Mouse (Mus musculus): ENCODE measurements around the gene Slc38a4. TPM values are rescaled to one million over a fixed set of nuclear protein-coding genes. Genes with fewer than 3 reads are reported as not detected.
A peak's percentile ranks its signal among the peaks of the same experiment; 100 is the strongest.

Gene Slc38a4
- polyA plus RNA-seq, 1 experiment from 2014 or later: 57.7 TPM

- H3K9ac ChIP-seq (replicated peaks): no peak overlapping the region
- peaks cover 28% of the 10 kb centered on the region for H3K36me3 ChIP-seq
- no peaks in the 10 kb centered on the region for H3K27me3 ChIP-seq
- 81% methylated on average over 12 of the region's 12 CpGs for WGBS
- no peak overlapping the region for H3K4me3 ChIP-seq (replicated peaks)
- no peak for ATAC-seq (ENCODE audit: insufficient number of reproducible peaks, insufficient read depth, low FRiP score, low TSS enrichment, low read depth)
- no peak overlapping the region for H3K4me2 ChIP-seq
- H3K9me3 ChIP-seq: no peaks in the 10 kb centered on the region
- peaks cover 51% of the 10 kb centered on the region for H3K4me1 ChIP-seq (replicated peaks)
- peak overlapping the region; percentile 98 for H3K27ac ChIP-seq
Measured at GRCm38 (mm10) chr15:96999401-96999800, 56.4 kb downstream of the Slc38a4 start.

GRCm38 (mm10) chr15:96985618-96986017 lies 70.1 kb downstream of the Slc38a4 start:
- no peak overlapping the region for H3K4me2 ChIP-seq
- H3K4me1 ChIP-seq (replicated peaks): no peaks in the 10 kb centered on the region
- WGBS: 55% methylated on average over 8 of the region's 8 CpGs
- H3K27me3 ChIP-seq: no peaks in the 10 kb centered on the region
- H3K27ac ChIP-seq: no peak overlapping the region
- no peaks in the 10 kb centered on the region for H3K36me3 ChIP-seq
- H3K9me3 ChIP-seq: no peaks in the 10 kb centered on the region
- no peak overlapping the region for H3K4me3 ChIP-seq (replicated peaks)
- H3K9ac ChIP-seq (replicated peaks): no peak overlapping the region
- ATAC-seq (ENCODE audit: insufficient number of reproducible peaks, insufficient read depth, low FRiP score, low TSS enrichment, low read depth): no peak

GRCm38 (mm10) chr15:96983581-96984330 lies 72.0 kb downstream of the Slc38a4 start:
- H3K9ac ChIP-seq (replicated peaks): no peak overlapping the region
- H3K4me3 ChIP-seq (replicated peaks): no peak overlapping the region
- no peaks in the 10 kb centered on the region for H3K4me1 ChIP-seq (replicated peaks)
- no peaks in the 10 kb centered on the region for H3K9me3 ChIP-seq
- no peak overlapping the region for H3K27ac ChIP-seq
- 87% methylated on average over 13 of the region's 13 CpGs for WGBS
- no peak overlapping the region for H3K4me2 ChIP-seq
- no peaks in the 10 kb centered on the region for H3K27me3 ChIP-seq
- H3K36me3 ChIP-seq: no peaks in the 10 kb centered on the region
- ATAC-seq (ENCODE audit: insufficient number of reproducible peaks, insufficient read depth, low FRiP score, low TSS enrichment, low read depth): no peak

GRCm38 (mm10) chr15:96975125-96975524 lies 80.6 kb downstream of the Slc38a4 start:
- H3K9me3 ChIP-seq: no peaks in the 10 kb centered on the region
- peaks cover 4% of the 10 kb centered on the region for H3K4me1 ChIP-seq (replicated peaks)
- no peak overlapping the region for H3K27ac ChIP-seq
- H3K4me3 ChIP-seq (replicated peaks): no peak overlapping the region
- H3K9ac ChIP-seq (replicated peaks): no peak overlapping the region
- ATAC-seq (ENCODE audit: insufficient number of reproducible peaks, insufficient read depth, low FRiP score, low TSS enrichment, low read depth): no peak
- 80% methylated on average over 9 of the region's 9 CpGs for WGBS
- no peaks in the 10 kb centered on the region for H3K27me3 ChIP-seq
- no peak overlapping the region for H3K4me2 ChIP-seq
- H3K36me3 ChIP-seq: no peaks in the 10 kb centered on the region

- H3K27me3 ChIP-seq: no peaks in the 10 kb centered on the region
- ATAC-seq (ENCODE audit: insufficient number of reproducible peaks, insufficient read depth, low FRiP score, low TSS enrichment, low read depth): no peak
- no peaks in the 10 kb centered on the region for H3K9me3 ChIP-seq
- peaks cover 4% of the 10 kb centered on the region for H3K4me1 ChIP-seq (replicated peaks)
- no peak overlapping the region for H3K4me2 ChIP-seq
- H3K36me3 ChIP-seq: no peaks in the 10 kb centered on the region
- no peak overlapping the region for H3K4me3 ChIP-seq (replicated peaks)
- H3K27ac ChIP-seq: no peak overlapping the region
- no peak overlapping the region for H3K9ac ChIP-seq (replicated peaks)
- 73% methylated on average over 5 of the region's 5 CpGs for WGBS
Measured at GRCm38 (mm10) chr15:96974131-96974530, 81.6 kb downstream of the Slc38a4 start.

GRCm38 (mm10) chr15:96973370-96973769 lies 82.4 kb downstream of the Slc38a4 start:
- Histone ChIP-seq H3K27me3 (no peaks in the 10 kb centered on the region), H3K4me2 (no peak overlapping the region), H3K36me3 (no peaks in the 10 kb centered on the region), H3K4me1 (replicated peaks) (peaks cover 4% of the 10 kb centered on the region), H3K9me3 (no peaks in the 10 kb centered on the region), H3K9ac (replicated peaks) (no peak overlapping the region), H3K4me3 (replicated peaks) (no peak overlapping the region), H3K27ac (no peak overlapping the region)
- WGBS: 86% methylated on average over 4 of the region's 4 CpGs
- ATAC-seq (ENCODE audit: insufficient number of reproducible peaks, insufficient read depth, low FRiP score, low TSS enrichment, low read depth): no peak

GRCm38 (mm10) chr15:96972706-96973274 lies 83.0 kb downstream of the Slc38a4 start:
- Histone ChIP-seq H3K27me3 (no peaks in the 10 kb centered on the region), H3K9me3 (no peaks in the 10 kb centered on the region), H3K4me1 (replicated peaks) (peaks cover 4% of the 10 kb centered on the region), H3K4me3 (replicated peaks) (no peak overlapping the region), H3K9ac (replicated peaks) (no peak overlapping the region), H3K4me2 (no peak overlapping the region), H3K27ac (no peak overlapping the region), H3K36me3 (no peaks in the 10 kb centered on the region)
- no peak for ATAC-seq (ENCODE audit: insufficient number of reproducible peaks, insufficient read depth, low FRiP score, low TSS enrichment, low read depth)
- 87% methylated on average over 3 of the region's 3 CpGs for WGBS

GRCm38 (mm10) chr15:96971906-96972305 lies 83.8 kb downstream of the Slc38a4 start:
- no peak overlapping the region for H3K27ac ChIP-seq
- WGBS: 91% methylated on average over 9 of the region's 9 CpGs

GRCm38 (mm10) chr15:96969792-96970191 lies 86.0 kb downstream of the Slc38a4 start:
- 44% methylated on average over 4 of the region's 4 CpGs for WGBS
- Histone ChIP-seq H3K4me1 (replicated peaks) (peaks cover 4% of the 10 kb centered on the region), H3K9me3 (no peaks in the 10 kb centered on the region), H3K27ac (no peak overlapping the region), H3K4me3 (replicated peaks) (no peak overlapping the region), H3K36me3 (no peaks in the 10 kb centered on the region), H3K9ac (replicated peaks) (no peak overlapping the region), H3K27me3 (no peaks in the 10 kb centered on the region), H3K4me2 (no peak overlapping the region)
- no peak for ATAC-seq (ENCODE audit: insufficient number of reproducible peaks, insufficient read depth, low FRiP score, low TSS enrichment, low read depth)

More at GRCm38 (mm10) chr15:96971906-96972305, 83.8 kb downstream of the Slc38a4 start:
- Histone ChIP-seq H3K27me3 (no peaks in the 10 kb centered on the region), H3K9me3 (no peaks in the 10 kb centered on the region), H3K4me3 (replicated peaks) (no peak overlapping the region), H3K4me2 (no peak overlapping the region), H3K36me3 (no peaks in the 10 kb centered on the region), H3K9ac (replicated peaks) (no peak overlapping the region), H3K4me1 (replicated peaks) (peaks cover 4% of the 10 kb centered on the region)
- no peak for ATAC-seq (ENCODE audit: insufficient number of reproducible peaks, insufficient read depth, low FRiP score, low TSS enrichment, low read depth)

GRCm38 (mm10) chr15:96968741-96969140 lies 87.0 kb downstream of the Slc38a4 start:
- WGBS: 86% methylated on average over 11 of the region's 11 CpGs
- Histone ChIP-seq H3K9me3 (no peaks in the 10 kb centered on the region), H3K27me3 (no peaks in the 10 kb centered on the region), H3K4me2 (no peak overlapping the region), H3K27ac (no peak overlapping the region), H3K36me3 (no peaks in the 10 kb centered on the region), H3K4me3 (replicated peaks) (no peak overlapping the region), H3K4me1 (replicated peaks) (peaks cover 4% of the 10 kb centered on the region), H3K9ac (replicated peaks) (no peak overlapping the region)
- no peak for ATAC-seq (ENCODE audit: insufficient number of reproducible peaks, insufficient read depth, low FRiP score, low TSS enrichment, low read depth)

- Histone ChIP-seq H3K9ac (replicated peaks) (no peak overlapping the region), H3K4me3 (replicated peaks) (no peak overlapping the region), H3K4me1 (replicated peaks) (peaks cover 8% of the 10 kb centered on the region), H3K4me2 (no peak overlapping the region), H3K9me3 (no peaks in the 10 kb centered on the region), H3K27me3 (no peaks in the 10 kb centered on the region), H3K36me3 (no peaks in the 10 kb centered on the region), H3K27ac (no peak overlapping the region)
- 82% methylated on average over 3 of the region's 3 CpGs for WGBS
- no peak for ATAC-seq (ENCODE audit: insufficient number of reproducible peaks, insufficient read depth, low FRiP score, low TSS enrichment, low read depth)
Measured at GRCm38 (mm10) chr15:96966326-96966725, 89.4 kb downstream of the Slc38a4 start.
